Mouse (Mus musculus) frontal cortex, postnatal 10 days (tissue): ENCODE measurements around the gene Mier1.
"Not testable (repeated sequence)": the region's sequence is repeated elsewhere in the genome, so short reads cannot be mapped to it uniquely, and the experiment has no call there.

ENCODE experiments used
- DNase-seq, 2 experiments: peaks; one replicate each; pipeline ENCODE4 v3.0.0; 2022; ENCODE audit warnings: low spot score in 2 of 2, mixed read lengths in 1 of 2

Mier1 gene

GRCm38 (mm10) chr4:103166198-103166597 lies 52.0 kb downstream of the Mier1 start:
- not testable (repeated sequence) for DNase-seq

- DNase-seq = no peak
Measured at GRCm38 (mm10) chr4:103171256-103171655, 57.1 kb downstream of the Mier1 start.

DNA sequence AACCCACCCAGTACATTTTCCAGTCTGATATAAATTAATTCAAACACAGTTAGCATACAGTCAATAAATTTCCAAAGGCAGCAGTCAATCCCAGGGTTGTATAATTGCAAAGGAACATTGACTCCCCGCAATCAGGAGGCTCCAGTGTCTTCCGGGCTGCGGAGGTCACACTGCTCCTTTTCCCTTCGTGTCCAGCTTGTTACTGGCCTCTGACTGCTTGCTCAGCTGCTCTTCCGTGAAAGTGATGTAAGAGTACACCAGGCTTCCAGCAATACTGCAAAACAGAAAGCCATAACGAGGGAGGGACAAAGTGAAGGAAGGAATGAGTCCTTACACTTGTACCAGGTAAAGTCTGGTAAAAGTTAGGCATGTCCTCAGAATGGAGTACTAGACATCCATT lies 59.3 kb downstream of the Mier1 start:
- no peak for DNase-seq

GRCm38 (mm10) chr4:103174001-103174400 lies 59.8 kb downstream of the Mier1 start:
- no peak for DNase-seq

DNA sequence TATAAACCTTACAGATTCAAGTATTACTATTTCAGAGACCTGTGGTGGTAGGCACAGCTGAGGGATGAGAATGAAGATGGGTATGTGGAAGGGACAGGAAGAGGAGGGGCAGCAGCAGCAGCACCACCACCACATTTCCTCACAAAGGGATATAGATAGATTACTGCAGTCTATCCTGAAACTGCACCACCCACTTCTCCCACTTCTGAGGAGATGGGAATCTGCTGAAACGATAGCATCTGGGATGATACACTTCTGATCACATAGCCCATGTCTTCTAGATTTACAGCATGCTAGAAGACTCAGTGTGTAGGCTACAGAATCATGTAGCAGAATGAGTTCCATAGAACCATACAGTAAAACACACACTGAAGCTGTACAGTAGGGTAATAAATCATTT lies 63.5 kb downstream of the Mier1 start:
- no peak for DNase-seq

GRCm38 (mm10) chr4:103178635-103179318 lies 64.6 kb downstream of the Mier1 start:
- no peak for DNase-seq

DNA sequence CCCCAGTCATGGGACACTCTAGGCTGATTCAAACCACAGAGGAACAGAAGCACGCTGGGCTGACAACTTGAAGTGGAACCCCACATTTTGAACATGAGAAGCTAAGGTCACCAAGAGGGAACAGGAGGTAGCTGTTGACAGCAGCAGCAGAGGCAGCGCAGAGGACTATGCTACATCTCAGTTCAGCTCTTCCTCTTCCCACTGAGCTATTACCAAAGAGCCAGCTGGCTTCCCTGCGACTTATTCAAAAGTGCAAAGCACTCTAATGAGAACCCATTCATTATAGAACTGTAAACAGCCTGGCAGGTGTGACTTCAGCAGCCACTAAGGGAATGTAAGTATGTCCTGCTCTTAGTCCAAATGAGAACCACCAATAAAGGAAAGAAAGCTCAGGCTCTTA lies 65.4 kb downstream of the Mier1 start:
- no peak for DNase-seq

DNA sequence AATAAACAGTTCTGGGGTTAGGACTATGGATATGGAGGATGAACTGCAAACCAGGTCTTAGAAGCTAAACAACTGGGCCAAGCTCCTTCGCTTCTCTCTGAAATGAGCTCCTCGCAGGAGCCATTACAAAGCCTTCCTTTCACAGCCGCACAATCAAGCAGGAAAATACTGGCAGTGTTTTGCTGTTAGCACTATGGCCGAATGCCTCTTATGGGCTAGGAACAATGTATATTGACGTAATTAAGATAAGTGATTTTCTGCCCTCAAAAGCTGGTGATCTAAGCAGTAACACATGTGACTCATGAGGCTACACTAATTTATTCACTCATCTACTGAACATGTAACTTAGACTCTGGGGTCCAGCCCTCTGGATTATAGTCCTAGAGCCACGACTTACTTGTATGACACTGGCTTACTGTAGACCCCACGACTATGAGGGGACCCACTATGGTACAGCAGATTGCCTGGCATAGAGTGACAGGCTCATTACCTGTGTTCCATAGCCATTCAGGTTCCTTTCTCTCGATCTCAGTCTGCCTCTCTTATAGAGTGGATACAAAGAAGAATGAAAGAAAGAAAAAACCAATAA lies 66.2 kb downstream of the Mier1 start:
- DNase-seq = no peak

DNA sequence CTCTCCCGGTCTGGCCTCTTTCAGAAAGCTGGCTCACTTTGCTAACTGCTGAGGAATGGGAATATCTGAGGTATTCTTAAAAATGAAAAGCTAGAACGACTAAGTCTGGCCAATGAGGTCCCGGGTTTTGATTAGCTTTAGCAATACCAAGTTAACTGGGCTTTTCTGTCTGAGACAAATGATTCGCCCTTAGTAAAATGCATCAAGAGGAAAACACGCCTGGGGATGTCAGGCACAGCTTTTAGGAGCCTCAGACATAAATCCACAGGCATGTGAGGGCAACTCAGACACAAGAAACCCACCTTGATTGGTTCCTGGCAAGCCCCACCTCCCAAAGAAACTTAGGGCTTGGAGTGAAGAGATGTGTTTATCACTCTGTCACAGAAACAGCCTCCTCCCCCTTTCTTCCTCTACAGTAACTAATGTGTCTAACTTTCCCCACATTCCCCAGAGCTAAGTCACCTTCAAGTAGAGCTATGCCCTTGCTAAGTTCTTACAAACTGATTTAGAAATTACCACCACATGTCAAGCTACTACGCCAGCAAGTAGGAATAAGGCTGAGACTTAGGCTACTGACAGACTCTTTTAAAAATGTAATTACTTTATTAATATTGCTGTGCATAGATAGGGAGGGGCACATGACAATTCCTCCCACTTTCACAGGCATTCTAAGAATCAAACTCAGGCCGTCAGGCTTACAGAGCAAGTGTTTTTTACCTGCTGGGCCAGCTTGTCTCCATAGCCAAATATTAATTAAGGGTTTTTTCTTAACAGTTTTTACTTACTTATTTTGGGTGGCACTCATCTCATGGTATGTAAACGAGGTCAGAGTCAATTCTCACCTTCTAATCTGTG lies 74.8 kb downstream of the Mier1 start:
- DNase-seq = no peak

DNA sequence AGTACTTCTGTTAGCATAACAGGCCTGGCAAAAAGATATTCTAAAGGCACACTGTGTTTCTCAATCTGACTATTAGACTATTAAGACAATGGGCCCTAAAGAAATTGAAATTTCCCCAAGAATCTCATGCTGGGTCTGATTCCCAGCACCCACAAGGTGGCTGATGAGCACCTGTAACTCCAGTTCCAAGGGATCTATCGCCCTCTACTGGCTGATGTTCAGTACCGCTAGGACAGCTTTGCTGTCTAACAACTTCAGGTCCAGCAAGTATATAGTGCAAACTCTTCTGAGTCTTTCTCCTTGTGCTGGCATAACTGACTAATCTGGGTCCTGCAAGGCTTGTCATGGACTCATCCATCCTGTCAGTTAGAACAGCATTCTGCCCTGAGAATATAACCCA lies 78.2 kb downstream of the Mier1 start:
- DNase-seq = no peak

GRCm38 (mm10) chr4:103197401-103197800 lies 83.2 kb downstream of the Mier1 start:
- no peak for DNase-seq

DNA sequence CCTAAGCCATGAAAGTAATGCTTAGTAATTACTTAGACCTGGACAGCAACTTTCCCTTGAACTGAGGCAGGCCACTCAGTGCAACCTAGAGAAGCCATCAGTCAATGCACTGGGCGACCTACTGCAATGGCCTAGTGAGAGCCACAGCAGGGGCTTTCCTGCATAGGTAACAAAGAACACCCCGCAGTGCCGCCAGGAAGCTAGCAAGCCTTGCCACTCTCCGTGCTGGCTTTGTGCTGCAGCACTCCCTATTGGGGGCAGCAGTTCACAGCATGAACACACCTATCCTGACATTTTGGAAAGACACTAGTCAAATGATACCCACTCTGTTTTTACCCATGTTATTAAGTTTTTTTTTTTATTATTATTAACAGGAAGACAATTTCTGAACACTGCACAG lies 84.9 kb downstream of the Mier1 start:
- no peak for DNase-seq

DNA sequence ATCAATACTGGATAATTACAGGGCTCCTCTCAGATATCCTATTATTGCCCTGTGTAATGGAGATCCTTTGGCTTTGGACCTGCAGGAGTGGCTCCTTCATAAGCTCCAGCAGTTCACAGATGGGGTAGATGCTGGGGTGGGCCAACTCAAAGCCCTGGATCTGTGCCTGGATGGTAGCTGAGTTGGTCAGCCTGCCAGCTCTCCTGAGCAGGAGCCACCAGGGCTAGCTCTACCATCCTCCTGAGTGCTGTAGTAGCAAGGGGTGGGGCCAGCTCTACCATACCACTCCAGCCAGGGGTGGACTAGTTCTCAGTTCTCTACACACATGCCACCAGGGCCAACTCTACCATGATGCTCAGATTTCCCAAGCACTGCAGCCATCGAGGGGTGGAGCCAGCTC lies 85.9 kb downstream of the Mier1 start:
- no peak for DNase-seq

DNA sequence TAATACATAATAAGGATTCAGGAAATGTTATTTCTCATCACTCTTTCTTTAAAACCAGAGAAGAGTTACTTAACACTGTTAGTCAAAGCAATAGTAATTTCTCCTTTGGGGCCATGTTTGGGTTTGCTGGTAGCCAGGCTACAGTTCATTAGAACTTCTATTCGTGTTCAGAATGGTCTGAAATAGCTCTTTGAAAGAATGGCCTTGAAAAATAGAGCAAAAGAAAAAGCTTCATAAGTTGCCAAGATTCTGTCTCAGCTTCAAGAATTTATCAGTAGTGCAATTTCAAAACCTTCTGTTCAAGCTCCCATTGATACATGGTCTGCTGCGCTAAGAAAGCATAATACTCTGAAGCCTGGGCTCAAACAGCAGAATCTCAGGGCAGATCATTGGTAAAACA lies 89.5 kb downstream of the Mier1 start:
- no peak for DNase-seq

DNA sequence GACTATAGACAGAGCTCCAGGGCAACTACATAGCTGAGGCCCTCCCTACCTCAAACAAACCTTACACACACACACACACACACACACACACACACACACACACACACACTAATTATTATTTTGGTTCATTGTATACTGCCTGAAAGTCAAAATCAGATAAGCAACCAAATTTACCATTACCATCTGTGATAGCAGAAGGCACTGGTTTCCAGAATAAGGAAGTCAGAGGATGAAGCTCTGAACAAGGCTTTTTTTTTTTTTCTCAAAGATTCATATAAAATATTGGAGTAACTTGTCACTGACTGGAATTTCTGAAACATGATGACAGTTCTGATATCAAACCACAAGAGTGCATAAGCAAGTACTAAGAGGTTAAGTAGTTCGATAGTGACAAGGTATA lies 94.4 kb downstream of the Mier1 start:
- no peak for DNase-seq

GRCm38 (mm10) chr4:103213859-103214497 lies 99.8 kb downstream of the Mier1 start:
- no peak for DNase-seq

GRCm38 (mm10) chr4:103214498-103214924 lies 100.3 kb downstream of the Mier1 start:
- peak; percentile 51 to 78 for DNase-seq
